Mouse (Mus musculus) heart, adult 18-20 months (tissue): ENCODE measurements around the gene Pcsk6. TPM values are rescaled to one million over a fixed set of nuclear protein-coding genes. Genes with fewer than 3 reads are reported as not detected.
"Not testable (repeated sequence)": the region's sequence is repeated elsewhere in the genome, so short reads cannot be mapped to it uniquely, and the experiment has no call there.

Experiments used
- DNase-seq, 2 experiments: peaks; one replicate each; pipeline ENCODE4 v3.0.0; 2021 to 2022; ENCODE audit warnings: mixed read lengths in 1 of 2
- total RNA-seq, 2 experiments: library from RNA; stranded (reverse); gene quantifications; 2 replicates each; pipeline ENCODE4 v1.2.3; 2021

The Pcsk6 gene
- total RNA-seq, 2 experiments from 2014 or later, result 34.8 to 36.9 TPM

- DNase-seq, result no peak
Observed at GRCm38 (mm10) chr7:65880666-65881289, 19.2 kb downstream of the Pcsk6 start.

- DNase-seq, result peak; percentile 47 to 67
Observed at GRCm38 (mm10) chr7:65881290-65881688, 19.8 kb downstream of the Pcsk6 start.

GRCm38 (mm10) chr7:65884928-65885327 lies 23.4 kb downstream of the Pcsk6 start:
- no peak for DNase-seq

- no peak for DNase-seq
Observed at GRCm38 (mm10) chr7:65885819-65886218, 24.3 kb downstream of the Pcsk6 start.

GRCm38 (mm10) chr7:65891831-65892230 lies 30.3 kb downstream of the Pcsk6 start:
- peak; percentile 58 to 61 for DNase-seq

GRCm38 (mm10) chr7:65892264-65892828 lies 30.8 kb downstream of the Pcsk6 start:
- DNase-seq, result no peak

GRCm38 (mm10) chr7:65893546-65893945 lies 32.0 kb downstream of the Pcsk6 start:
- no peak for DNase-seq

GRCm38 (mm10) chr7:65895262-65895661 lies 33.7 kb downstream of the Pcsk6 start:
- DNase-seq, result no peak

- DNase-seq, result no peak
Observed at GRCm38 (mm10) chr7:65901231-65901630, 39.7 kb downstream of the Pcsk6 start.

- peak; percentile 79 to 93 for DNase-seq
Observed at GRCm38 (mm10) chr7:65902471-65903180, 41.1 kb downstream of the Pcsk6 start.

GRCm38 (mm10) chr7:65903456-65903855 lies 41.9 kb downstream of the Pcsk6 start:
- DNase-seq, result no peak

GRCm38 (mm10) chr7:65906528-65907272 lies 45.2 kb downstream of the Pcsk6 start:
- DNase-seq, result no peak

- peak; percentile 73 for DNase-seq
Observed at GRCm38 (mm10) chr7:65909343-65910127, 48.0 kb downstream of the Pcsk6 start.

- DNase-seq, result no peak
Observed at GRCm38 (mm10) chr7:65913088-65913610, 51.6 kb downstream of the Pcsk6 start.

GRCm38 (mm10) chr7:65914761-65915301 lies 53.3 kb downstream of the Pcsk6 start:
- DNase-seq, result peak; percentile 74 to 78

- no peak for DNase-seq
Observed at GRCm38 (mm10) chr7:65915821-65916220, 54.3 kb downstream of the Pcsk6 start.

- DNase-seq, result peak in 1 of 2 experiments; percentile 36
Observed at GRCm38 (mm10) chr7:65916566-65916965, 55.0 kb downstream of the Pcsk6 start.

- no peak for DNase-seq
Observed at GRCm38 (mm10) chr7:65918431-65918830, 56.9 kb downstream of the Pcsk6 start.

- no peak for DNase-seq
Observed at GRCm38 (mm10) chr7:65929398-65929797, 67.9 kb downstream of the Pcsk6 start.

- no peak for DNase-seq
Observed at GRCm38 (mm10) chr7:65930478-65930877, 68.9 kb downstream of the Pcsk6 start.

GRCm38 (mm10) chr7:65934238-65934970 lies 72.9 kb downstream of the Pcsk6 start:
- not testable (repeated sequence) for DNase-seq
